Mouse (Mus musculus) forebrain, embryonic 15.5 days (tissue): ENCODE measurements around the gene Gsdma2. TPM values are rescaled to one million over a fixed set of nuclear protein-coding genes. Genes with fewer than 3 reads are reported as not detected.
A peak's percentile ranks its signal among the peaks of the same experiment; 100 is the strongest.

ENCODE experiments used
- ATAC-seq: fragments of 200-750 bp; cut with Nextera tagmentation; replicated peaks from 2 replicates; pipeline ENCODE4 v1.8.0; 2017; ENCODE audit warnings: mild to moderate bottlenecking, moderate TSS enrichment, moderate library complexity
- H3K27ac ChIP-seq: fragments of 300-500 bp; sonication (generic); replicated peaks from 2 replicates; pipeline ENCODE4 v1.5.1; 2015; ENCODE audit warnings: mild to moderate bottlenecking, inconsistent platforms
- H3K27me3 ChIP-seq: fragments of 300-500 bp; sonication (generic); 2 replicates; pipeline ENCODE4 v1.6.1; 2015; ENCODE audit warnings: inconsistent platforms
- H3K36me3 ChIP-seq: fragments of 300-500 bp; sonication (generic); 2 replicates; pipeline ENCODE4 v1.6.1; 2015; ENCODE audit warnings: mild to moderate bottlenecking, inconsistent platforms
- H3K4me1 ChIP-seq: fragments of 300-500 bp; sonication (generic); 2 replicates; pipeline ENCODE4 v1.6.1; 2015; ENCODE audit warnings: inconsistent platforms
- H3K4me2 ChIP-seq: fragments of 300-500 bp; sonication (generic); replicated peaks from 2 replicates; pipeline ENCODE4 v1.6.1; 2015; ENCODE audit warnings: mild to moderate bottlenecking, inconsistent platforms
- H3K4me3 ChIP-seq: fragments of 300-500 bp; sonication (generic); 2 replicates; pipeline ENCODE4 v1.5.1; 2015; ENCODE audit warnings: mild to moderate bottlenecking, inconsistent platforms
- H3K9ac ChIP-seq: fragments of 300-500 bp; sonication (generic); replicated peaks from 2 replicates; pipeline ENCODE4 v1.6.1; 2015; ENCODE audit warnings: mild to moderate bottlenecking, inconsistent platforms
- H3K9me3 ChIP-seq: fragments of 300-500 bp; sonication (generic); 2 replicates; pipeline ENCODE4 v1.6.1; 2016; ENCODE audit warnings: inconsistent platforms
- WGBS: fragments of 180-500 bp; shearing (Covaris S2); methylation state at CpG from one replicate; pipeline ENCODE4 v1.1.7; 2015; ENCODE audit warnings: mixed read lengths; 5-methylcytosine and 5-hydroxymethylcytosine counted together
- polyA plus RNA-seq: library from polyadenylated mRNA; unstranded; fragments of >200 nt; fragmentation: Nextera tagmentation; extraction: Ambion mirVana; gene quantifications from 2 replicates; pipeline ENCODE4 v1.2.1, GENCODE M21; 2015

Gsdma2 gene
- polyA plus RNA-seq, 1 experiment from 2014 or later: not detected

- Histone ChIP-seq H3K36me3 (peaks cover 75% of the 10 kb centered on the region), H3K9ac (no peak overlapping the region), H3K27ac (no peak overlapping the region), H3K27me3 (no peaks in the 10 kb centered on the region), H3K4me2 (no peak overlapping the region), H3K9me3 (no peaks in the 10 kb centered on the region), H3K4me1 (peaks cover 13% of the 10 kb centered on the region), H3K4me3 (no peak overlapping the region)
- no peak for ATAC-seq
- WGBS: 90% methylated on average over 8 of the region's 8 CpGs
Measured at GRCm38 (mm10) chr11:98688009-98688408, 41.5 kb downstream of the Gsdma2 start.

GRCm38 (mm10) chr11:98693201-98693600, 46.6 kb downstream of the Gsdma2 start:
- Histone ChIP-seq H3K27ac (no peak overlapping the region), H3K9me3 (no peaks in the 10 kb centered on the region), H3K27me3 (no peaks in the 10 kb centered on the region), H3K4me1 (no peaks in the 10 kb centered on the region), H3K36me3 (peaks cover 78% of the 10 kb centered on the region), H3K9ac (no peak overlapping the region), H3K4me3 (no peak overlapping the region), H3K4me2 (no peak overlapping the region)
- WGBS: 79% methylated on average over 13 of the region's 13 CpGs
- ATAC-seq: no peak

- Histone ChIP-seq H3K9ac (no peak overlapping the region), H3K36me3 (peaks cover 74% of the 10 kb centered on the region), H3K4me3 (no peak overlapping the region), H3K9me3 (no peaks in the 10 kb centered on the region), H3K27me3 (no peaks in the 10 kb centered on the region), H3K4me2 (no peak overlapping the region), H3K4me1 (no peaks in the 10 kb centered on the region), H3K27ac (no peak overlapping the region)
- ATAC-seq: no peak
- WGBS: 91% methylated on average over 9 of the region's 9 CpGs
Measured at GRCm38 (mm10) chr11:98693746-98694145, 47.2 kb downstream of the Gsdma2 start.

GRCm38 (mm10) chr11:98694301-98694700, 47.7 kb downstream of the Gsdma2 start:
- WGBS: 78% methylated on average over 9 of the region's 9 CpGs
- peaks cover 72% of the 10 kb centered on the region for H3K36me3 ChIP-seq

GRCm38 (mm10) chr11:98695408-98695807, 48.8 kb downstream of the Gsdma2 start:
- no peak for ATAC-seq
- Histone ChIP-seq H3K4me3 (no peak overlapping the region), H3K27ac (no peak overlapping the region), H3K9ac (0 out of 2 replicates have a peak overlapping the region, but pooled peaks have one; percentile 18), H3K36me3 (peaks cover 60% of the 10 kb centered on the region), H3K4me1 (no peaks in the 10 kb centered on the region), H3K27me3 (no peaks in the 10 kb centered on the region), H3K9me3 (no peaks in the 10 kb centered on the region), H3K4me2 (no peak overlapping the region)
- WGBS: 66% methylated on average over 14 of the region's 14 CpGs

More at GRCm38 (mm10) chr11:98694301-98694700, 47.7 kb downstream of the Gsdma2 start:
- no peak overlapping the region for H3K4me2 ChIP-seq
- H3K9me3 ChIP-seq: no peaks in the 10 kb centered on the region
- no peaks in the 10 kb centered on the region for H3K27me3 ChIP-seq
- H3K4me3 ChIP-seq: no peak overlapping the region
- H3K27ac ChIP-seq: no peak overlapping the region
- H3K4me1 ChIP-seq: no peaks in the 10 kb centered on the region
- ATAC-seq: no peak
- H3K9ac ChIP-seq: no peak overlapping the region

- Histone ChIP-seq H3K4me3 (no peak overlapping the region), H3K9me3 (no peaks in the 10 kb centered on the region), H3K4me2 (no peak overlapping the region), H3K27ac (no peak overlapping the region), H3K36me3 (peaks cover 48% of the 10 kb centered on the region), H3K27me3 (no peaks in the 10 kb centered on the region), H3K4me1 (no peaks in the 10 kb centered on the region), H3K9ac (no peak overlapping the region)
- no peak for ATAC-seq
- 88% methylated on average over 14 of the region's 14 CpGs for WGBS
Measured at GRCm38 (mm10) chr11:98696454-98697216, 50.1 kb downstream of the Gsdma2 start.

- Histone ChIP-seq H3K4me1 (0 out of 2 replicates have a peak, but pooled peaks cover under 1% of the 10 kb centered on the region), H3K36me3 (peaks cover 42% of the 10 kb centered on the region), H3K4me3 (no peak overlapping the region), H3K27me3 (no peaks in the 10 kb centered on the region), H3K9me3 (no peaks in the 10 kb centered on the region), H3K4me2 (no peak overlapping the region), H3K27ac (no peak overlapping the region), H3K9ac (no peak overlapping the region)
- no peak for ATAC-seq
- 91% methylated on average over 12 of the region's 12 CpGs for WGBS
Measured at GRCm38 (mm10) chr11:98697225-98697624, 50.7 kb downstream of the Gsdma2 start.

- no peaks in the 10 kb centered on the region for H3K9me3 ChIP-seq
- no peak overlapping the region for H3K4me3 ChIP-seq
- WGBS: 85% methylated on average over 16 of the region's 16 CpGs
- no peak for ATAC-seq
- no peak overlapping the region for H3K27ac ChIP-seq
- H3K27me3 ChIP-seq: no peaks in the 10 kb centered on the region
- H3K4me1 ChIP-seq: 0 out of 2 replicates have a peak, but pooled peaks cover 3% of the 10 kb centered on the region
- H3K4me2 ChIP-seq: no peak overlapping the region
- H3K9ac ChIP-seq: no peak overlapping the region
- peaks cover 26% of the 10 kb centered on the region for H3K36me3 ChIP-seq
Measured at GRCm38 (mm10) chr11:98698849-98699640, 52.5 kb downstream of the Gsdma2 start.

- 34% methylated on average over 4 of the region's 4 CpGs for WGBS
- H3K9me3 ChIP-seq: no peaks in the 10 kb centered on the region
- ATAC-seq: peak; percentile 44; the same call in 1 of the 2 replicates
Measured at GRCm38 (mm10) chr11:98699911-98700310, 53.4 kb downstream of the Gsdma2 start.

GRCm38 (mm10) chr11:98701213-98701670, 54.7 kb downstream of the Gsdma2 start, which contains the start of gene Csf3:
TSS of gene Csf3 (plus strand) at chr11:98701263.
- Histone ChIP-seq H3K9ac (no peak within 1 kb of the TSS), H3K27me3 (no peaks in the 10 kb centered on the region)
- 33% methylated on average over 10 of the region's 10 CpGs for WGBS

More at GRCm38 (mm10) chr11:98699911-98700310, 53.4 kb downstream of the Gsdma2 start:
- Histone ChIP-seq H3K9ac (no peak overlapping the region), H3K4me3 (no peak overlapping the region), H3K4me2 (no peak overlapping the region), H3K4me1 (0 out of 2 replicates have a peak, but pooled peaks cover 3% of the 10 kb centered on the region), H3K36me3 (peaks cover 26% of the 10 kb centered on the region; the same call in 1 of the 2 replicates), H3K27me3 (no peaks in the 10 kb centered on the region), H3K27ac (no peak overlapping the region)

GRCm38 (mm10) chr11:98702323-98702722, 55.8 kb downstream of the Gsdma2 start:
- no peak overlapping the region for H3K4me3 ChIP-seq
- no peak overlapping the region for H3K9ac ChIP-seq
- 70% methylated on average over 5 of the region's 5 CpGs for WGBS
- peaks cover 33% of the 10 kb centered on the region for H3K36me3 ChIP-seq
- H3K27me3 ChIP-seq: no peaks in the 10 kb centered on the region
- no peak for ATAC-seq
- no peak overlapping the region for H3K27ac ChIP-seq
- H3K4me1 ChIP-seq: 0 out of 2 replicates have a peak, but pooled peaks cover 3% of the 10 kb centered on the region
- no peak overlapping the region for H3K4me2 ChIP-seq
- H3K9me3 ChIP-seq: no peaks in the 10 kb centered on the region

More at GRCm38 (mm10) chr11:98701213-98701670, 54.7 kb downstream of the Gsdma2 start, which contains the start of gene Csf3:
- H3K9me3 ChIP-seq: no peaks in the 10 kb centered on the region
- ATAC-seq: no peak
- H3K27ac ChIP-seq: no peak within 1 kb of the TSS
- H3K4me1 ChIP-seq: 0 out of 2 replicates have a peak, but pooled peaks cover 3% of the 10 kb centered on the region
- H3K4me2 ChIP-seq: no peak within 1 kb of the TSS
- H3K36me3 ChIP-seq: peaks cover 27% of the 10 kb centered on the region
- no peak within 1 kb of the TSS for H3K4me3 ChIP-seq

GRCm38 (mm10) chr11:98705021-98705420, 58.5 kb downstream of the Gsdma2 start:
- no peak overlapping the region for H3K4me2 ChIP-seq
- no peak for ATAC-seq
- no peaks in the 10 kb centered on the region for H3K27me3 ChIP-seq
- H3K9me3 ChIP-seq: no peaks in the 10 kb centered on the region
- WGBS: 93% methylated on average over 10 of the region's 10 CpGs
- no peak overlapping the region for H3K9ac ChIP-seq
- peaks cover 57% of the 10 kb centered on the region for H3K36me3 ChIP-seq
- 0 out of 2 replicates have a peak, but pooled peaks cover 7% of the 10 kb centered on the region for H3K4me1 ChIP-seq
- H3K27ac ChIP-seq: no peak overlapping the region
- H3K4me3 ChIP-seq: no peak overlapping the region
